Comparison of ENCODE assay signal across 10 mouse cellular contexts in genomic region chr17:64604163-64604562, GRCm38 (mm10). TPM values are rescaled to one million over a fixed set of nuclear protein-coding genes. Genes with fewer than 3 reads are reported as not detected.
DNase-seq lines count a peak whose midpoint lies in the region; ATAC-seq and TF ChIP-seq lines count a peak whose summit lies in the region.
"Had no signal": no experiment of that assay in that cellular context is flagged by ENCODE, and none has a peak within 500 bp of the region (broad histone marks: within the 10 kb centered on the region; RNA-seq: fewer than 3 reads in every experiment).

No protein-coding gene starts in this region.

- no peaks in the 10 kb centered on the region for H3K36me3 ChIP-seq in kidney, adult 2 months (ENCODE audit: control insufficient read depth, insufficient read depth, low read length)
- H3K36me3 ChIP-seq in ES-Bruce4 (ENCODE audit: control insufficient read depth, insufficient read depth, low read length, poor library complexity, severe bottlenecking), result no peaks in the 10 kb centered on the region
- no peaks in the 10 kb centered on the region for H3K36me3 ChIP-seq in intestine, postnatal 0 days (ENCODE audit: control insufficient read depth, insufficient read depth)
- H3K36me3 ChIP-seq in small intestine, adult 2 months (ENCODE audit: control insufficient read depth, insufficient read depth, low read length), result no peaks in the 10 kb centered on the region

- TF ChIP-seq POLR2A in kidney, adult 2 months (IDR thresholded peaks at IDR 0.05; ENCODE audit: low read depth, low read length), result no peak
- TF ChIP-seq POLR2A in ES-Bruce4 (IDR thresholded peaks at IDR 0.05; ENCODE audit: insufficient read depth, low read length), result no peak
- TF ChIP-seq POLR2A in small intestine, adult 2 months (IDR thresholded peaks at IDR 0.05; ENCODE audit: low read depth, low read length), result no peak

- no peak for ATAC-seq in intestine, postnatal 0 days

- peak overlapping the region; percentile 86 for H3K4me2 ChIP-seq in intestine, postnatal 0 days (replicated peaks; ENCODE audit: low read depth)

- TF ChIP-seq EP300 in ES-Bruce4 (IDR thresholded peaks at IDR 0.05; ENCODE audit: insufficient read depth, low read depth, low read length), result no peak

- peak; percentile 40 for DNase-seq in kidney, adult 2 months
- no peak for DNase-seq in kidney, adult 9 months
- DNase-seq in testis, postnatal 14 days (ENCODE audit: low spot score), result no peak
- no peak for DNase-seq in ovary, adult 18-20 months (ENCODE audit: low spot score)
- DNase-seq in Muller cell, postnatal 12 days (ENCODE audit: inconsistent ontology term), result no peak
- DNase-seq: adrenal gland, postnatal 25 days; cerebellum, postnatal 36 days had no signal

- 50% methylated on average over 5 of the region's 5 CpGs for WGBS in kidney, adult 2 months
- WGBS in intestine, postnatal 0 days, result 57% methylated on average over 5 of the region's 5 CpGs
- WGBS in small intestine, adult 2 months, result 29% methylated on average over 5 of the region's 5 CpGs

- peak overlapping the region; percentile 12; the same call in 1 of the 2 replicates for H3K27ac ChIP-seq in kidney, adult 2 months (ENCODE audit: insufficient read depth, low read depth, low read length)
- peak overlapping the region; percentile 66 for H3K27ac ChIP-seq in ES-Bruce4 (ENCODE audit: insufficient read depth, low read length)
- H3K27ac ChIP-seq in intestine, postnatal 0 days (ENCODE audit: low read depth, low read length), result no peak overlapping the region
- H3K27ac ChIP-seq in small intestine, adult 2 months (ENCODE audit: insufficient read depth, low read depth, low read length), result peak overlapping the region; percentile 22; the same call in 1 of the 2 replicates

- H3K4me3 ChIP-seq in kidney, adult 2 months (ENCODE audit: insufficient read depth, low read depth, low read length), result no peak overlapping the region
- no peak overlapping the region for H3K4me3 ChIP-seq in ES-Bruce4 (ENCODE audit: low read depth, low read length)
- H3K4me3 ChIP-seq in intestine, postnatal 0 days (ENCODE audit: low read depth, low read length), result no peak overlapping the region
- no peak overlapping the region for H3K4me3 ChIP-seq in small intestine, adult 2 months (ENCODE audit: low read depth, low read length)

- TF ChIP-seq CTCF in kidney, adult 2 months (conservative IDR thresholded peaks at IDR 0.05; ENCODE audit: insufficient read depth, insufficient read length, low read depth, low read length), result no peak
- no peak for TF ChIP-seq CTCF in ES-Bruce4 (IDR thresholded peaks at IDR 0.05; ENCODE audit: low read depth, low read length)
- TF ChIP-seq CTCF in intestine, postnatal 0 days (IDR thresholded peaks at IDR 0.05; ENCODE audit: low read depth), result no peak
- no peak for TF ChIP-seq CTCF in small intestine, adult 2 months (IDR thresholded peaks at IDR 0.05; ENCODE audit: extremely low read depth, insufficient read length, insufficient replicate concordance, low read depth, low read length)

- H3K9ac ChIP-seq in ES-Bruce4 (ENCODE audit: low read depth, poor library complexity, severe bottlenecking), result no peak overlapping the region
- H3K9ac ChIP-seq in intestine, postnatal 0 days (ENCODE audit: low read depth, low read length), result no peak overlapping the region; the same call in 1 of the 2 replicates

- no peaks in the 10 kb centered on the region for H3K27me3 ChIP-seq in kidney, adult 2 months (replicated peaks; ENCODE audit: control insufficient read depth, insufficient read depth, low read length)
- no peaks in the 10 kb centered on the region for H3K27me3 ChIP-seq in ES-Bruce4 (ENCODE audit: control insufficient read depth, insufficient read depth, low read length, poor library complexity, severe bottlenecking)
- no peaks in the 10 kb centered on the region for H3K27me3 ChIP-seq in intestine, postnatal 0 days (replicated peaks; ENCODE audit: control insufficient read depth, insufficient read depth, low read length)
- H3K27me3 ChIP-seq in small intestine, adult 2 months (ENCODE audit: control insufficient read depth, insufficient read depth, low read length), result no peaks in the 10 kb centered on the region

- no peaks in the 10 kb centered on the region for H3K9me3 ChIP-seq in ES-Bruce4 (replicated peaks; ENCODE audit: control insufficient read depth, insufficient read depth, low read length, poor library complexity, severe bottlenecking)
- no peaks in the 10 kb centered on the region for H3K9me3 ChIP-seq in intestine, postnatal 0 days (ENCODE audit: control insufficient read depth)

- H3K4me1 ChIP-seq in kidney, adult 2 months (ENCODE audit: control insufficient read depth, insufficient read depth, low read length), result peaks cover 28% of the 10 kb centered on the region
- no peaks in the 10 kb centered on the region for H3K4me1 ChIP-seq in ES-Bruce4 (ENCODE audit: control insufficient read depth, insufficient read depth, low read length)
- peaks cover 2% of the 10 kb centered on the region; the same call in 1 of the 2 replicates for H3K4me1 ChIP-seq in intestine, postnatal 0 days (replicated peaks; ENCODE audit: control insufficient read depth, insufficient read depth, low read length)
- H3K4me1 ChIP-seq in small intestine, adult 2 months (ENCODE audit: control insufficient read depth, insufficient read depth, insufficient read length, low read length), result peaks cover 16% of the 10 kb centered on the region; the same call in 1 of the 2 replicates

RNA-seq across cellular contexts. Expression of gene Man2a1, which starts 3.6 kb away (rescaled TPM):
- 25.6 and 27.3 TPM in 2 replicates for polyA plus RNA-seq in kidney, adult 2 months (2012; rRNA removed)
- 53.4 and 53.8 TPM in 2 replicates for polyA plus RNA-seq in ES-Bruce4 (2011; ENCODE audit: insufficient read depth, insufficient read length, low read depth, missing spikeins)
- polyA plus RNA-seq in intestine, postnatal 0 days (2015; fragmentation: Nextera tagmentation; extraction: Ambion mirVana), result 7.2 and 8.7 TPM in 2 replicates
- polyA plus RNA-seq in small intestine, adult 2 months (2012; rRNA removed), result 4.8 and 6.7 TPM in 2 replicates
